Comparison of ENCODE assay signal across 10 mouse cellular contexts in genomic region chr7:30300914-30301313, GRCm38 (mm10). TPM values are rescaled to one million over a fixed set of nuclear protein-coding genes. Genes with fewer than 3 reads are reported as not detected.
DNase-seq lines count a peak whose midpoint lies in the region; ATAC-seq and TF ChIP-seq lines count a peak whose summit lies in the region.
"Had no signal": no experiment of that assay in that cellular context is flagged by ENCODE, and none has a peak within 500 bp of the region (broad histone marks: within the 10 kb centered on the region; RNA-seq: fewer than 3 reads in every experiment).

No protein-coding gene starts in this region.

- no peak overlapping the region for H3K4me3 ChIP-seq in intestine, postnatal 0 days (ENCODE audit: low read depth, low read length)
- no peak overlapping the region for H3K4me3 ChIP-seq in intestine, embryonic 16.5 days (ENCODE audit: low read length)
- no peak overlapping the region for H3K4me3 ChIP-seq in limb, embryonic 11.5 days (ENCODE audit: low read depth, low read length)
- H3K4me3 ChIP-seq: limb, embryonic 13.5 days had no signal

- no peak overlapping the region for H3K27ac ChIP-seq in intestine, postnatal 0 days (ENCODE audit: low read depth, low read length)
- no peak overlapping the region for H3K27ac ChIP-seq in intestine, embryonic 16.5 days (ENCODE audit: low read length)
- H3K27ac ChIP-seq in limb, embryonic 11.5 days (replicated peaks; ENCODE audit: low read depth, low read length): no peak overlapping the region
- H3K27ac ChIP-seq: limb, embryonic 13.5 days had no signal

- intact Hi-C loops in left cerebral cortex, postnatal 25 days (cut with DNase I): no loop called here

- no peak for ATAC-seq in intestine, postnatal 0 days
- ATAC-seq in intestine, embryonic 16.5 days: no peak
- no peak for ATAC-seq in limb, embryonic 11.5 days (ENCODE audit: insufficient number of reproducible peaks, low FRiP score, low TSS enrichment, low read depth)
- ATAC-seq in frontal cortex, adult (ENCODE audit: low TSS enrichment): no peak

- TF ChIP-seq CTCF in intestine, postnatal 0 days (IDR thresholded peaks at IDR 0.05; ENCODE audit: low read depth): peak; percentile 75

- H3K9me3 ChIP-seq in intestine, postnatal 0 days (ENCODE audit: control insufficient read depth): no peaks in the 10 kb centered on the region
- H3K9me3 ChIP-seq in intestine, embryonic 16.5 days (ENCODE audit: control insufficient read depth, low read length): no peaks in the 10 kb centered on the region
- no peaks in the 10 kb centered on the region for H3K9me3 ChIP-seq in limb, embryonic 11.5 days (ENCODE audit: control insufficient read depth, low read length)
- H3K9me3 ChIP-seq: limb, embryonic 13.5 days had no signal

- no peak overlapping the region for H3K9ac ChIP-seq in intestine, postnatal 0 days (ENCODE audit: low read depth, low read length)
- H3K9ac ChIP-seq in intestine, embryonic 16.5 days (ENCODE audit: low read depth, low read length): no peak overlapping the region
- no peak overlapping the region for H3K9ac ChIP-seq in limb, embryonic 11.5 days (ENCODE audit: low read length)
- H3K9ac ChIP-seq: limb, embryonic 13.5 days had no signal

- H3K27me3 ChIP-seq in intestine, postnatal 0 days (replicated peaks; ENCODE audit: control insufficient read depth, insufficient read depth, low read length): no peaks in the 10 kb centered on the region
- H3K27me3 ChIP-seq in intestine, embryonic 16.5 days (replicated peaks; ENCODE audit: control insufficient read depth, insufficient read depth, low read length): no peaks in the 10 kb centered on the region
- H3K27me3 ChIP-seq in limb, embryonic 11.5 days (ENCODE audit: control insufficient read depth, insufficient read depth, low read length): no peaks in the 10 kb centered on the region
- H3K27me3 ChIP-seq: limb, embryonic 13.5 days had no signal

- peak; percentile 79 for DNase-seq in CD4-positive, CD25-positive, alpha-beta regulatory T cell, adult 2 months (ENCODE audit: low read depth, low spot score)
- peak; percentile 69 for DNase-seq in R1 (ENCODE audit: low read depth, low spot score)
- DNase-seq in limb, embryonic 11.5 days (ENCODE audit: low spot score): peak; percentile 69
- no peak for DNase-seq in layer of hippocampus, adult 9-10 months (ENCODE audit: low spot score)
- no peak for DNase-seq in left cerebral cortex, postnatal 25 days (ENCODE audit: low spot score in 2 of 2)

- H3K4me1 ChIP-seq in intestine, postnatal 0 days (replicated peaks; ENCODE audit: control insufficient read depth, insufficient read depth, low read length): no peaks in the 10 kb centered on the region
- no peaks in the 10 kb centered on the region for H3K4me1 ChIP-seq in intestine, embryonic 16.5 days (ENCODE audit: control insufficient read depth, insufficient read depth, low read length)
- H3K4me1 ChIP-seq in limb, embryonic 11.5 days (ENCODE audit: control insufficient read depth, insufficient read depth, low read length): no peaks in the 10 kb centered on the region
- H3K4me1 ChIP-seq: limb, embryonic 13.5 days had no signal

- no peak overlapping the region for H3K4me2 ChIP-seq in intestine, postnatal 0 days (replicated peaks; ENCODE audit: low read depth)
- no peak overlapping the region for H3K4me2 ChIP-seq in intestine, embryonic 16.5 days (ENCODE audit: low read depth, low read length)
- H3K4me2 ChIP-seq in limb, embryonic 11.5 days (ENCODE audit: low read depth, severe bottlenecking): no peak overlapping the region
- H3K4me2 ChIP-seq: limb, embryonic 13.5 days had no signal

- 49% methylated on average over 3 of the region's 3 CpGs for WGBS in intestine, postnatal 0 days
- WGBS in intestine, embryonic 16.5 days: 47% methylated on average over 3 of the region's 3 CpGs
- WGBS in limb, embryonic 11.5 days: 65% methylated on average over 2 of the region's 3 CpGs

- H3K36me3 ChIP-seq in intestine, postnatal 0 days (ENCODE audit: control insufficient read depth, insufficient read depth): peaks cover 23% of the 10 kb centered on the region; the same call in 1 of the 2 replicates
- H3K36me3 ChIP-seq in intestine, embryonic 16.5 days (ENCODE audit: control insufficient read depth, insufficient read depth, low read length): 0 out of 2 replicates have a peak, but pooled peaks cover 3% of the 10 kb centered on the region
- peaks cover 28% of the 10 kb centered on the region for H3K36me3 ChIP-seq in limb, embryonic 11.5 days (ENCODE audit: control insufficient read depth, insufficient read depth, low read length)

RNA-seq across cellular contexts. Expression of gene Alkbh6, which starts 7.6 kb away (rescaled TPM):
- 58.2 and 63.5 TPM in 2 replicates for polyA plus RNA-seq in intestine, postnatal 0 days (2015; fragmentation: Nextera tagmentation; extraction: Ambion mirVana)
- 68.8 and 70.6 TPM in 2 replicates for polyA plus RNA-seq in intestine, embryonic 16.5 days (2015; fragmentation: Nextera tagmentation; extraction: Ambion mirVana)
- polyA plus RNA-seq in limb, embryonic 11.5 days (2014; fragmentation: Nextera tagmentation; extraction: Ambion mirVana): 93.7 and 97.6 TPM in 2 replicates
- 10 to 100 TPM; 63.6 to 64.4 TPM for total RNA-seq in left cerebral cortex, postnatal 25 days (2021)

RNA-seq across cellular contexts. Expression of gene Clip3, which starts 9.4 kb away (rescaled TPM):
- 8.6 and 9.7 TPM in 2 replicates for polyA plus RNA-seq in intestine, postnatal 0 days (2015; fragmentation: Nextera tagmentation; extraction: Ambion mirVana)
- 20.9 and 22.1 TPM in 2 replicates for polyA plus RNA-seq in intestine, embryonic 16.5 days (2015; fragmentation: Nextera tagmentation; extraction: Ambion mirVana)
- 64.7 and 70.0 TPM in 2 replicates for polyA plus RNA-seq in limb, embryonic 11.5 days (2014; fragmentation: Nextera tagmentation; extraction: Ambion mirVana)
- total RNA-seq in left cerebral cortex, postnatal 25 days (2021): 100 to 1,000 TPM; 467 to 489 TPM

RNA-seq across cellular contexts. Expression of gene Syne4, which starts 13.7 kb away (rescaled TPM):
- 12.5 and 16.3 TPM in 2 replicates for polyA plus RNA-seq in intestine, postnatal 0 days (2015; fragmentation: Nextera tagmentation; extraction: Ambion mirVana)
- 58.9 and 59.7 TPM in 2 replicates for polyA plus RNA-seq in intestine, embryonic 16.5 days (2015; fragmentation: Nextera tagmentation; extraction: Ambion mirVana)
- polyA plus RNA-seq in limb, embryonic 11.5 days (2014; fragmentation: Nextera tagmentation; extraction: Ambion mirVana): 72.3 and 75.3 TPM in 2 replicates
- 1 to 10 TPM; 8.4 to 8.7 TPM for total RNA-seq in left cerebral cortex, postnatal 25 days (2021)

RNA-seq across cellular contexts. Expression of gene E130208F15Rik, which starts 20.6 kb away (rescaled TPM):
- polyA plus RNA-seq in intestine, postnatal 0 days (2015; fragmentation: Nextera tagmentation; extraction: Ambion mirVana): not detected in 2 replicates
- 0.61 and 2.8 TPM in 2 replicates for polyA plus RNA-seq in intestine, embryonic 16.5 days (2015; fragmentation: Nextera tagmentation; extraction: Ambion mirVana)
- polyA plus RNA-seq in limb, embryonic 11.5 days (2014; fragmentation: Nextera tagmentation; extraction: Ambion mirVana): not detected in 2 replicates
- under 1 TPM; 0.32 to 0.55 TPM for total RNA-seq in left cerebral cortex, postnatal 25 days (2021)
- polyA plus RNA-seq: embryonic facial prominence, embryonic 14.5 days had no signal

RNA-seq across cellular contexts. Expression of gene Wdr62, which starts 20.7 kb away (rescaled TPM):
- 3.5 TPM in 2 replicates for polyA plus RNA-seq in intestine, postnatal 0 days (2015; fragmentation: Nextera tagmentation; extraction: Ambion mirVana)
- 5.7 and 7.3 TPM in 2 replicates for polyA plus RNA-seq in intestine, embryonic 16.5 days (2015; fragmentation: Nextera tagmentation; extraction: Ambion mirVana)
- 10.4 and 14.9 TPM in 2 replicates for polyA plus RNA-seq in limb, embryonic 11.5 days (2014; fragmentation: Nextera tagmentation; extraction: Ambion mirVana)
- total RNA-seq in left cerebral cortex, postnatal 25 days (2021): 1 to 10 TPM in 1 of 2 experiments, under 1 TPM in 1; 0.73 to 1.5 TPM

Comparison
In these comparisons a context has a peak if more than half of its experiments do, and no peak if none do; other contexts are left out.
1. DNase-seq: peak in CD4-positive, CD25-positive, alpha-beta regulatory T cell, adult 2 months (single experiment), R1 (single experiment) and limb, embryonic 11.5 days (single experiment); none in layer of hippocampus, adult 9-10 months (single experiment) and left cerebral cortex, postnatal 25 days (0 of 2).